In genomic region chr5:117158335-117159018, GRCm38 (mm10) we compare ENCODE assay signal across 8 mouse cellular contexts. TPM values are rescaled to one million over a fixed set of nuclear protein-coding genes. Genes with fewer than 3 reads are reported as not detected.
A peak's percentile ranks its signal among the peaks of the same experiment; 100 is the strongest.
DNase-seq lines count a peak whose midpoint lies in the region; TF ChIP-seq lines count a peak whose summit lies in the region.

No protein-coding gene starts in this region.

- peak overlapping the region; percentile 89 for H3K27ac ChIP-seq in spleen, adult 2 months (ENCODE audit: insufficient read depth, low read length)

- no peak for TF ChIP-seq POLR2A in spleen, adult 2 months (IDR thresholded peaks at IDR 0.05; ENCODE audit: low read depth, low read length)

- H3K4me1 ChIP-seq in spleen, adult 2 months (ENCODE audit: control insufficient read depth, insufficient read depth, insufficient read length) = peaks cover 18% of the 10 kb centered on the region; the same call in 1 of the 2 replicates

- no peak overlapping the region for H3K4me3 ChIP-seq in spleen, adult 2 months (ENCODE audit: extremely low read depth, insufficient read depth, insufficient read length)

- H3K36me3 ChIP-seq in spleen, adult 2 months (ENCODE audit: control insufficient read depth, insufficient read depth, low read length) = peaks cover 3% of the 10 kb centered on the region; the same call in 1 of the 2 replicates

- peak; percentile 33 for DNase-seq in ovary, postnatal 36 days (ENCODE audit: low spot score)
- no peak for DNase-seq in ovary, postnatal 10 days (ENCODE audit: low spot score)
- DNase-seq in gastrocnemius, postnatal 10 days = peak; percentile 28
- DNase-seq in kidney, postnatal 14 days = peak; percentile 41
- peak; percentile 46 to 76 for DNase-seq in spleen, adult 2 months (ENCODE audit: low read depth in 1 of 2, low spot score in 2 of 2)
- DNase-seq in cerebellum, adult 11-12 months = no peak
- no peak for DNase-seq in thymus, postnatal 4 days
- DNase-seq in layer of hippocampus, postnatal 36 days = no peak

- no peaks in the 10 kb centered on the region for H3K27me3 ChIP-seq in spleen, adult 2 months (ENCODE audit: control insufficient read depth, insufficient read depth, low read length)

- 30% methylated on average over 7 of the region's 7 CpGs for WGBS in spleen, adult 2 months

- TF ChIP-seq CTCF in spleen, adult 2 months (IDR thresholded peaks at IDR 0.05; ENCODE audit: extremely low read depth, insufficient read depth, insufficient read length, insufficient replicate concordance) = no peak

RNA-seq across cellular contexts. Expression of gene Taok3, which starts 38.5 kb away (rescaled TPM):
- total RNA-seq in gastrocnemius, postnatal 10 days (2021) = 10 to 100 TPM in 1 of 2 experiments, 1 to 10 TPM in 1; 6.1 to 11.1 TPM
- polyA plus RNA-seq in spleen, adult 2 months (2012; rRNA removed) = 18.4 and 26.6 TPM in 2 replicates
- total RNA-seq in layer of hippocampus, postnatal 36 days (2021) = 10 to 100 TPM; 55.3 to 63.5 TPM

RNA-seq across cellular contexts. Expression of gene Suds3, which starts 42.6 kb away (rescaled TPM):
- 10 to 100 TPM; 49.3 to 53.5 TPM for total RNA-seq in gastrocnemius, postnatal 10 days (2021)
- polyA plus RNA-seq in spleen, adult 2 months (2012; rRNA removed) = 45.1 and 60.7 TPM in 2 replicates
- 100 to 1,000 TPM; 117 to 119 TPM for total RNA-seq in layer of hippocampus, postnatal 36 days (2021)

Comparison
In these comparisons a context has a peak if more than half of its experiments do, and no peak if none do; other contexts are left out.
1. DNase-seq: peak in ovary, postnatal 36 days (single experiment), gastrocnemius, postnatal 10 days (single experiment), kidney, postnatal 14 days (single experiment) and spleen, adult 2 months (2 of 2); none in ovary, postnatal 10 days (single experiment), cerebellum, adult 11-12 months (single experiment), thymus, postnatal 4 days (single experiment) and layer of hippocampus, postnatal 36 days (0 of 2).
2. RNA of gene Taok3, which starts 38.5 kb away (total RNA-seq): 55.3 to 63.5 TPM in layer of hippocampus, postnatal 36 days; 6.1 to 11.1 TPM in gastrocnemius, postnatal 10 days; every median in the first group is over 4 times any median in the second.